Mouse (Mus musculus) stomach, embryonic 14.5 days (tissue): ENCODE data around the gene Tha1. TPM values are rescaled to one million over a fixed set of nuclear protein-coding genes. Genes with fewer than 3 reads are reported as not detected.

ENCODE experiments used
- ATAC-seq: fragments of 200-750 bp; cut with Nextera tagmentation; 2 replicates; pipeline ENCODE4 v1.8.0; 2017; ENCODE audit warnings: low read depth, moderate TSS enrichment; ENCODE audit not compliant: insufficient number of reproducible peaks, insufficient read depth, low FRiP score
- H3K27ac ChIP-seq: fragments of 300-500 bp; sonication (generic); 2 replicates; pipeline ENCODE4 v1.5.1; 2014; ENCODE audit warnings: mild to moderate bottlenecking, low read length, moderate library complexity, mixed read lengths
- H3K27me3 ChIP-seq: fragments of 300-500 bp; sonication (generic); 2 replicates; pipeline ENCODE4 v1.6.1; 2014; ENCODE audit warnings: low read length, control low read depth, mixed read lengths; ENCODE audit not compliant: control insufficient read depth, insufficient read depth
- H3K36me3 ChIP-seq: fragments of 300-500 bp; sonication (generic); 2 replicates; pipeline ENCODE4 v1.6.1; 2014; ENCODE audit warnings: mild to moderate bottlenecking, control low read depth, low read length, moderate library complexity, mixed read lengths; ENCODE audit not compliant: control insufficient read depth, insufficient read depth
- H3K4me1 ChIP-seq: fragments of 300-500 bp; sonication (generic); 2 replicates; pipeline ENCODE4 v1.6.1; 2014; ENCODE audit warnings: low read length, control low read depth, mixed read lengths; ENCODE audit not compliant: control insufficient read depth, insufficient read depth
- H3K4me2 ChIP-seq: fragments of 300-500 bp; sonication (generic); replicated peaks from 2 replicates; pipeline ENCODE4 v1.6.1; 2014; ENCODE audit warnings: low read depth, low read length, control low read depth
- H3K4me3 ChIP-seq: fragments of 300-500 bp; sonication (generic); 2 replicates; pipeline ENCODE4 v1.5.1; 2014; ENCODE audit warnings: low read depth, low read length, control low read depth
- H3K9ac ChIP-seq: fragments of 300-500 bp; sonication (generic); replicated peaks from 2 replicates; pipeline ENCODE4 v1.6.1; 2014; ENCODE audit warnings: low read depth, mild to moderate bottlenecking, control low read depth, low read length, moderate library complexity, mixed read lengths
- H3K9me3 ChIP-seq: fragments of 300-500 bp; sonication (generic); 2 replicates; pipeline ENCODE4 v1.6.1; 2016; ENCODE audit warnings: low read depth, low read length, control low read depth; ENCODE audit not compliant: control insufficient read depth
- WGBS: fragments of 180-500 bp; shearing (Covaris S2); extraction: QIAGEN DNeasy Blood & Tissue Kit; methylation state at CpG from one replicate; pipeline ENCODE4 v1.1.7; 2014; 5-methylcytosine and 5-hydroxymethylcytosine counted together
- polyA plus RNA-seq: library from polyadenylated mRNA; unstranded; fragments of >200 nt; fragmentation: Nextera tagmentation; extraction: Ambion mirVana; gene quantifications from 2 replicates; pipeline ENCODE4 v1.2.1, GENCODE M21; 2014

The Tha1 gene
- polyA plus RNA-seq, 1 experiment from 2014 or later, result 6.4 TPM

DNA sequence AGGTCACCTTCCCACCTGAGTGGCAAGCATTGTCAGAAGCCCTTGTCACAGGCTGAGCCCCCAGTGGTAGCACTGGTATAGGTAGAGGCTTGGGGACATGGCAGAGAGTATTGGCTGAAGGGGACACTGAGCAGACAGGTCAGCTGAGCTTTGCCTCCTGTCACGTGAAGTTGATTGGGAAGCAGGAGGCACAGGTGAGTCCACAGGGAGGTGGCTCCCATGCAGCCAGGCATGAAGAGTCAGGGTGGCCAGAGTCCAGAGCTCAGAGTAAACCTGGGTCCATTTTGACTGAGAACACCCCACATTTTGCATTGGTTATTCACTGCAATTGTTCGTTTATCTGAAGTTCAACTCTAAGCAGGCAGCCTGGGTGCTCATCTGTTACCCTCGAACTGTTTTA lies 20.4 kb downstream of the Tha1 start:
- H3K36me3 ChIP-seq, result peaks cover 46% of the 10 kb centered on the region
- no peak overlapping the region for H3K27ac ChIP-seq
- no peak for ATAC-seq
- H3K9me3 ChIP-seq, result no peaks in the 10 kb centered on the region
- no peak overlapping the region for H3K9ac ChIP-seq
- H3K4me3 ChIP-seq, result no peak overlapping the region
- no peaks in the 10 kb centered on the region for H3K27me3 ChIP-seq
- no peak overlapping the region for H3K4me2 ChIP-seq
- 78% methylated on average over 3 of the region's 3 CpGs for WGBS
- H3K4me1 ChIP-seq, result peaks cover 19% of the 10 kb centered on the region

DNA sequence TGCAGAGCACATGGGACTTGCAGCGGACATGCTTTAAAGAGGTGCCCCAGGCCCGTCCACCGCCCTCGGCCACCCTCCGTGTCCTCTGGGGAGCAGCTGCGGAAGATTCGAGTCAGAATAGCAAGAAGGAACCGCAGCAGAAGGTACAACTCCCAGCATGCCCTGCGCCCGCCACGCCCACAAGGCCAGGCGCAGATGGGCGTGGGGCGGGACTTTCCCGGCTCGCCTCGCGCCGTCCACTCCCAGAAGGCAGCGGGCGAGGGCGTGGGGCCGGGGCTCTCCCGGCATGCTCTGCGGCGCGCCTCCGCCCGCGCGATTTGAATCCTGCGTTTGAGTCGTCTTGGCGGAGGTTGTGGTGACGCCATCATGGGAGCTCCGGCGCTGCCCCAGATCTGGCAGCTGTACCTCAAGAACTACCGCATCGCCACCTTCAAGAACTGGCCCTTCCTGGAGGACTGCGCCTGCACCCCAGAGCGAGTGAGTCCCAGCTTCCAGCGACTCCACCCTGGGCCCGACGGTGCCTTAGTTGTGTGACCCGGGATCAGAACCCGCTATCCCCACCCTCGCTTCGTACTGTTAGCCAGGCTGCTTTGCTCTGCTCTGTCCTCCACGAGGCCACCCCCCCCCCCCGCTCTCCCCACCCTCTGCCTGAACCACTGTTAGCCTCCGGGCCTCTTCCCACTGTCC lies 24.2 kb downstream of the Tha1 start, which contains the start of gene Birc5:
TSS of gene Birc5 (plus strand) at position 267 of the 687 bp plus-strand sequence.
- peaks cover 15% of the 10 kb centered on the region for H3K36me3 ChIP-seq
- H3K4me1 ChIP-seq, result peaks cover 19% of the 10 kb centered on the region
- H3K4me3 ChIP-seq, result peak within 1 kb of the TSS; percentile 69
- peak within 1 kb of the TSS; percentile 97 for H3K27ac ChIP-seq
- WGBS, result under 1% methylated on average over 51 of the region's 51 CpGs
- no peaks in the 10 kb centered on the region for H3K27me3 ChIP-seq
- H3K9me3 ChIP-seq, result no peaks in the 10 kb centered on the region
- peak within 1 kb of the TSS; percentile 67 for H3K9ac ChIP-seq
- peak; percentile 94 for ATAC-seq
- peak within 1 kb of the TSS; percentile 75 for H3K4me2 ChIP-seq

DNA sequence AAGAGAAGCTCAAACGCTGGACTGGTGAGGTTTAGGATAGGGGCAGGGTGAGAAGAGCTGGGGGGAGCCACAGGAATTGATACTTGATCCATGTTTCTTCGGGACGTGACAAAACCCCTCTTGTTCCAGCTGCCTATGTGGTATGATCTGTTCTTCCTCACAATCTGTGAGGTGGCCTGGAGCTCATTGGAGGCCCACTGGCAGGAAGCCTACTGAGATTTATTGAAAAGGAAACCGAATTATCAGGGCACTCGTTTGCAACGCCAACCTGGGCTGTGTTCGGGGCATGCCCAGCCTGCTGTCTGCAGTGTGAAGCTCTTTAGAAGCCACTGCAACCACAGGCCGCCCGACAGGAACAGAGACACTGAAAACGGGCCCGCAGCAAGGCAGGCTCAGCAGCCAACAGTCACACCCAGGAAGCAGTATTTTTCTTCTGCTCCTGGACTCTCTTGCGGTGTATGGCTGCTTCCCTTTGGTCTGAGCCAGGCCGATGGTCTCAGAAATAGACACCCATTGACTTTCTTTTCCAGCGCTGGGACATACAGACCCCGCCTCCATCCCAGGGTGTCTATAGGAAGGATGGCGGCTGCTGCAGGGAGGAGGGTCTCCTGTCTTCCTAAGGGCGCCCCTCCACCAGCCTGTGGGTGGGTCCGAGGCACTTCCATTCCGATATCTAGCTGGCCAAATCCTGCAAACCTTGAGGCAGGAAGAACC lies 24.9 kb downstream of the Tha1 start:
- peak; percentile 66 for ATAC-seq
- Histone ChIP-seq H3K4me1 (peaks cover 19% of the 10 kb centered on the region), H3K27ac (peak overlapping the region; percentile 97), H3K9ac (peak overlapping the region; percentile 67), H3K4me3 (peak overlapping the region; percentile 69), H3K36me3 (peaks cover 9% of the 10 kb centered on the region), H3K9me3 (no peaks in the 10 kb centered on the region), H3K27me3 (no peaks in the 10 kb centered on the region), H3K4me2 (peak overlapping the region; percentile 75)
- 7% methylated on average over 19 of the region's 19 CpGs for WGBS

DNA sequence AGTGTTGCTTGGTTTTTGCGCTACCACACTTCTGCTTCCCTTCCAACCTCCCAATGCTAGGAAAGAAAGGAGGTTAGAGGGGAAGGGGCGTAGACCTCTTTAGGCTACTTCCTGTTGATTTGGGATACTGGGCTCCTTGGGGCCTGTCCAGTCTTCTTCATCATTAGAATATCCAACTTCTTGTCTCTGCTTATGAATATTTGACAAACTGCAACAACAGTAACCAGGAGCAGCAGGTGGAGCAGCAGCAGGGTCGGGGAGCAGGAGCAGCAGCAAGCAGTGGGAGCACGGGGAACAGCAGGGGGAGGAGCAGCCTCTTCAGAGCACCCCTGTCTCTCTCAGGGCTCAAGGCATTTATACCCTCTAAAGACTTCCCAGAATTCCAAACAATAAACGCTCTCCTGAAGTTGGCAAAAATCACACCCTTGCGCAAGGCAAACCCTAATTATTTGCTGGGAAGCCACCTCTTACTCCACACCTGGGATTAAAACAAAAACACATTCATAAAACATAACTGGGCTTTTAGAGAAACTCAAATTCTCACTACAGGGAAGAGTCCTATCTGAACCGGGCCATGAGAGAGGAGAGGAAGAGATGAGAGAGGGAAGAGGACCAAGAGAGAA lies 25.6 kb downstream of the Tha1 start:
- Histone ChIP-seq H3K9ac (peak overlapping the region; percentile 67), H3K36me3 (peaks cover 2% of the 10 kb centered on the region), H3K4me3 (peak overlapping the region; percentile 69; the same call in 1 of the 2 replicates), H3K9me3 (no peaks in the 10 kb centered on the region), H3K4me2 (peak overlapping the region; percentile 75), H3K27me3 (no peaks in the 10 kb centered on the region), H3K27ac (peak overlapping the region; percentile 97), H3K4me1 (peaks cover 19% of the 10 kb centered on the region)
- no peak for ATAC-seq
- WGBS, result 70% methylated on average over 7 of the region's 7 CpGs

DNA sequence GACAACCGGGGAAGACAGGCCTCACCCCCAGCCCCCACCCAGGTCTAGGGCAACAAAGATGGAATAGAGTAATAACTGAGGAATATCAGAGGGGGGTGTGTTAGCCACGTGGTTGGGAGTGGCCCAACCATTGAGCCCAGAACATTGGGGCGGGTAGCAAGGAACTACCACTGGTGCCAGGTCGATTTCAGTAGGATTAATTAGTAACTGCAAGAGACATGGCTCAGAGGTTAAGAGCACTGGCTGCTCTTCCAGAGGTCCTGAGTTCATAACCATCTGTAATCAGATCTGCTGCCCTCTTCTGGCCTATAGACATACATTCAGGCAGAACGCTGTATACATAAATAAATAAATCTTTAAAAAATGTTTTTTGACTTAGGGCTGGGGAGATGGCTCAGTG lies 26.6 kb downstream of the Tha1 start:
- ATAC-seq, result no peak
- H3K27me3 ChIP-seq, result no peaks in the 10 kb centered on the region

DNA sequence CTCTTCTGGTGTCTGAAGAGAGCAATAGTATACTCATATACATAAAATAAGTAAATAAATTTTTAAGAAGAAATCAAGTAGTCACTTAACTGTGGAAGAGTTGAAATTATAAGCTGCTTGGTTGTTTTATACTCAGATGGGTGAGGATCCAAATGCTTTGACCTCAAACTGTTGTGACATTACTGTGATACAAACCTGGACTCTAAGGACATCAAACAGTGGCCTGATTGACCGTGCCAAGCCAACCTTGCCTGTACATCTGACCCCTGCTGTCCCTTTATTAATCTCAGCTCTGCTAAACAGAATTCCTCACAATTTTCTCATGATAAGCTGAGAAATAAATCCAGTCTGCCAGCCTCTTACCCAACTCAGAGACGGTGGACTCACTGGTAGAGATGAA lies 27.6 kb downstream of the Tha1 start:
- Histone ChIP-seq H3K9ac (no peak overlapping the region), H3K27me3 (no peaks in the 10 kb centered on the region), H3K4me2 (no peak overlapping the region), H3K4me3 (no peak overlapping the region), H3K4me1 (peaks cover 16% of the 10 kb centered on the region), H3K36me3 (no peaks in the 10 kb centered on the region; the same call in 1 of the 2 replicates), H3K27ac (no peak overlapping the region), H3K9me3 (no peaks in the 10 kb centered on the region)
- ATAC-seq, result no peak
- WGBS, result 72% methylated on average over 2 of the region's 2 CpGs

More for the DNA sequence above, 26.6 kb downstream of the Tha1 start:
- peaks cover 19% of the 10 kb centered on the region for H3K4me1 ChIP-seq
- 53% methylated on average over 5 of the region's 5 CpGs for WGBS
- no peak overlapping the region for H3K27ac ChIP-seq
- H3K9ac ChIP-seq, result no peak overlapping the region
- H3K36me3 ChIP-seq, result no peaks in the 10 kb centered on the region; the same call in 1 of the 2 replicates
- no peak overlapping the region for H3K4me2 ChIP-seq
- H3K4me3 ChIP-seq, result no peak overlapping the region
- H3K9me3 ChIP-seq, result no peaks in the 10 kb centered on the region

DNA sequence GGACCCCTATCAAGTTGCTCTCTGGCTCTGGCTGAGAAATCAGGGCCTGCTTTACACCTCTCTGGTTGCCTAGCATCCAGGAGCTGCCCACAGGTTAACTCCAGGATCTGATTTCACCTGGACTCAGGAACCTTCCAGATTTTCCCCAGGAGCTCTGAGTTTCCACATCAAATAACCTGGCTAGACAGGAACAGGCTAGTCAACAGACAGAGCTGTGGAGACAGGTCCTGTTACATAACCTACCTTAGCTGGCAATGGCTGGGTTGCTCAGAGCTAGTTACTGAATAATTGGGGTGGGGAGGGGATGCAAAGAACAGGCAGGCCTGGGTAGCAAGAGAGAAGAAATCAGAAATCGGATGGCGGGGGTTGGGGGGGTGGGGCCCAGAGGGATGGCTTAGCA lies 28.3 kb downstream of the Tha1 start:
- Histone ChIP-seq H3K4me1 (peaks cover 10% of the 10 kb centered on the region), H3K27me3 (no peaks in the 10 kb centered on the region), H3K9me3 (no peaks in the 10 kb centered on the region), H3K27ac (no peak overlapping the region), H3K9ac (no peak overlapping the region), H3K4me3 (no peak overlapping the region), H3K4me2 (no peak overlapping the region), H3K36me3 (no peaks in the 10 kb centered on the region)
- 48% methylated on average over 2 of the region's 2 CpGs for WGBS
- no peak for ATAC-seq

DNA sequence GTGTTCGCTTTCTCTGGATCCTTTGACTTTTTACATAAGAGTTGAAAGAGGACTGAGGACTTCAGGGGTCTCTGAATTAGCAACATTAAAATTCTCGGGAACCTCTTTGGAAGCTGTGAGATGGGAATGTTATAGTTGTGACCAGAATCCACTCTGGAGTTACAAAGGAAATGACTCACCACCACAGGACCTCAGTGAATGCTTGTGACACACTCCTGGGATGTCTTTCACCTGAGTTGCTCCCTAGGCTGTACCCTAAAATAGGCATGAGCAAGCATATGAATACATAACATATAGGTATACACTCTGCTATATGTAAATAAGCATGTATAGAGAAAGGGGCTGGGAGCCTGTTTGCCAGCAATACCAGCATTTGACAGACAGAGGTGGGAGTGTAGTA lies 29.8 kb downstream of the Tha1 start:
- WGBS, result 84% methylated on average over 2 of the region's 2 CpGs
- no peak overlapping the region for H3K9ac ChIP-seq
- H3K36me3 ChIP-seq, result no peaks in the 10 kb centered on the region
- no peak overlapping the region for H3K4me3 ChIP-seq
- no peaks in the 10 kb centered on the region for H3K9me3 ChIP-seq
- no peaks in the 10 kb centered on the region for H3K27me3 ChIP-seq
- no peak overlapping the region for H3K4me2 ChIP-seq
- H3K4me1 ChIP-seq, result peaks cover 6% of the 10 kb centered on the region
- H3K27ac ChIP-seq, result no peak overlapping the region
- no peak for ATAC-seq
